8 mouse cellular contexts compared by ENCODE assay signal in the genomic region with DNA sequence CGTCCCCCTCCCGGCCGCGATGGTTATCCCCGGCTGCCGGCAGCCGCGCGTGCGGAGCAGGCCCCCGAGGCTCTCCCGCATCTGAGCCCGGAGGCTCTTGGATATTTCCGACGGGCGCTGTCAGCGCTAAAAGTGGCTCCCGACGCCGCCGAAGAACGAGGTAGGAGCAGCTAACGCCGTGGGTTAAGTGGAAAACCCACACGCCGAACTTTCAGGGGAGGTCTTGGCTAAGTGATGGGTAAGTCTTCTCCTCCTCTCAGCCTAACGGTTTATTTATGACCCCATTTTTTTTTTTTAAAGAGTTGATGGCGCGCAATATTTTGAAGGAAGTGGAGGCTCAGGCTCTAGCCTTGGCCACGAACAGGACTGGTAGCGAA. TPM values are rescaled to one million over a fixed set of nuclear protein-coding genes. Genes with fewer than 3 reads are reported as not detected.
DNase-seq lines count a peak whose midpoint lies in the region; ATAC-seq and TF ChIP-seq lines count a peak whose summit lies in the region.

No protein-coding gene starts in this region.

- peak overlapping the region; percentile 79 to 93 for H3K4me3 ChIP-seq in heart, embryonic 14.5 days (ENCODE audit: control insufficient read depth in 1 of 2, insufficient read depth in 1 of 2, low read depth in 1 of 2, low read length in 2 of 2)
- H3K4me3 ChIP-seq in ES-E14 (ENCODE audit: insufficient read depth in 1 of 2, low read depth in 1 of 2, low read length in 2 of 2, poor library complexity in 1 of 2, severe bottlenecking in 1 of 2) = peak overlapping the region; percentile 95 to 100
- H3K4me3 ChIP-seq in forebrain, embryonic 16.5 days (replicated peaks; ENCODE audit: low read length) = peak overlapping the region; percentile 86
- peak overlapping the region; percentile 98 for H3K4me3 ChIP-seq in liver, postnatal 0 days (ENCODE audit: low read depth, low read length)

- H3K4me2 ChIP-seq in heart, embryonic 14.5 days (ENCODE audit: low read length) = peak overlapping the region; percentile 98
- peak overlapping the region; percentile 84 for H3K4me2 ChIP-seq in forebrain, embryonic 16.5 days (ENCODE audit: low read length)
- H3K4me2 ChIP-seq in liver, postnatal 0 days (ENCODE audit: low read depth, low read length) = peak overlapping the region; percentile 96

- H3K36me3 ChIP-seq in heart, embryonic 14.5 days (ENCODE audit: control insufficient read depth, insufficient read depth, low read length) = peaks cover 53% of the 10 kb centered on the region
- H3K36me3 ChIP-seq in ES-E14 (ENCODE audit: control insufficient read depth, insufficient read depth, low read length, poor library complexity, severe bottlenecking) = peaks cover 11% of the 10 kb centered on the region
- peaks cover 12% of the 10 kb centered on the region for H3K36me3 ChIP-seq in forebrain, embryonic 16.5 days (ENCODE audit: control insufficient read depth, insufficient read depth)
- peaks cover 22% of the 10 kb centered on the region for H3K36me3 ChIP-seq in liver, postnatal 0 days (replicated peaks; ENCODE audit: insufficient read depth, low read length)

- intact Hi-C loops in heart, postnatal 36 days (cut with DNase I) = loop anchor here (5.0 kb wide), 1 partner anchor 249 kb away; no protein-coding TSS in a partner anchor

- under 1% methylated on average over 31 of the region's 31 CpGs for WGBS in heart, embryonic 14.5 days
- WGBS in forebrain, embryonic 16.5 days = under 1% methylated on average over 31 of the region's 31 CpGs
- under 1% methylated on average over 31 of the region's 31 CpGs for WGBS in liver, postnatal 0 days (ENCODE audit: insufficient replicate concordance)

- peak overlapping the region; percentile 91 for H3K9ac ChIP-seq in heart, embryonic 14.5 days (ENCODE audit: low read length)
- H3K9ac ChIP-seq in ES-E14 (ENCODE audit: insufficient read depth, low read depth, low read length, poor library complexity, severe bottlenecking) = peak overlapping the region; percentile 92
- H3K9ac ChIP-seq in forebrain, embryonic 16.5 days (replicated peaks; ENCODE audit: low read depth, low read length) = peak overlapping the region; percentile 81
- H3K9ac ChIP-seq in liver, postnatal 0 days (replicated peaks) = peak overlapping the region; percentile 85

- no peaks in the 10 kb centered on the region for H3K27me3 ChIP-seq in heart, embryonic 14.5 days (ENCODE audit: control insufficient read depth, insufficient read depth, low read length)
- H3K27me3 ChIP-seq in forebrain, embryonic 16.5 days (replicated peaks; ENCODE audit: control insufficient read depth, insufficient read depth, low read length) = no peaks in the 10 kb centered on the region
- H3K27me3 ChIP-seq in liver, postnatal 0 days (ENCODE audit: insufficient read depth, low read length) = no peaks in the 10 kb centered on the region

- no peak for TF ChIP-seq EP300 in liver, postnatal 0 days (IDR thresholded peaks at IDR 0.05; ENCODE audit: low read depth)

- DNase-seq in heart, postnatal 36 days = no peak
- DNase-seq in ES-E14 (ENCODE audit: low read depth, low spot score) = no peak
- no peak for DNase-seq in liver, postnatal 0 days
- DNase-seq in ovary, postnatal 10 days (ENCODE audit: low spot score) = no peak
- no peak for DNase-seq in spleen, adult 12 weeks (ENCODE audit: low spot score)
- no peak for DNase-seq in left cerebral cortex, adult 8-10 months (ENCODE audit: low spot score in 2 of 2)

- TF ChIP-seq CTCF in liver, postnatal 0 days (IDR thresholded peaks at IDR 0.05; ENCODE audit: low read depth) = no peak

- ATAC-seq in heart, embryonic 14.5 days (ENCODE audit: insufficient number of reproducible peaks, insufficient read depth, low FRiP score, low read depth) = no peak; the same call in 1 of the 2 replicates
- no peak for ATAC-seq in forebrain, embryonic 16.5 days
- no peak for ATAC-seq in liver, postnatal 0 days

- H3K9me3 ChIP-seq in heart, embryonic 14.5 days (ENCODE audit: control insufficient read depth, low read length) = no peaks in the 10 kb centered on the region
- H3K9me3 ChIP-seq in ES-E14 (ENCODE audit: control insufficient read depth, insufficient read depth, low read depth, low read length) = no peaks in the 10 kb centered on the region
- no peaks in the 10 kb centered on the region for H3K9me3 ChIP-seq in forebrain, embryonic 16.5 days (ENCODE audit: control insufficient read depth, low read length)
- no peaks in the 10 kb centered on the region for H3K9me3 ChIP-seq in liver, postnatal 0 days (ENCODE audit: low read length)

- peak overlapping the region in 1 of 2 experiments; percentile 44; a peak in 2 of 4 replicates for H3K27ac ChIP-seq in heart, embryonic 14.5 days (replicated peaks in 1 of 2; ENCODE audit: control insufficient read depth in 1 of 2, insufficient read depth in 1 of 2, low read depth in 2 of 2, low read length in 2 of 2)
- no peak overlapping the region for H3K27ac ChIP-seq in ES-E14 (ENCODE audit: insufficient read depth, low read depth, low read length, poor library complexity, severe bottlenecking)
- peak overlapping the region; percentile 33; the same call in 1 of the 2 replicates for H3K27ac ChIP-seq in forebrain, embryonic 16.5 days (ENCODE audit: low read length)
- H3K27ac ChIP-seq in liver, postnatal 0 days (ENCODE audit: low read depth) = peak overlapping the region; percentile 76

- peaks cover 8 to 22% of the 10 kb centered on the region in 2 experiments; a peak in 3 of 4 replicates for H3K4me1 ChIP-seq in heart, embryonic 14.5 days (ENCODE audit: control insufficient read depth in 2 of 2, insufficient read depth in 2 of 2, low read length in 2 of 2)
- peaks cover 2 to 3% of the 10 kb centered on the region in 2 experiments; a peak in 2 of 4 replicates for H3K4me1 ChIP-seq in ES-E14 (ENCODE audit: control insufficient read depth in 2 of 2, insufficient read depth in 2 of 2, low read length in 2 of 2, poor library complexity in 1 of 2)
- peaks cover 31% of the 10 kb centered on the region for H3K4me1 ChIP-seq in forebrain, embryonic 16.5 days (replicated peaks; ENCODE audit: control insufficient read depth, insufficient read depth, low read length)
- peaks cover 24% of the 10 kb centered on the region for H3K4me1 ChIP-seq in liver, postnatal 0 days (ENCODE audit: insufficient read depth)

- in situ Hi-C loops in ES-E14 (cut with MboI; ENCODE audit: low sequenced_read_pairs in 2 of 2, unreplicated experiment in 2 of 2) = no loop called here

TF ChIP-seq in ES-E14, 5 proteins besides CTCF, POLR2A, EP300 and RAD21:
- TF ChIP-seq MAFK (IDR thresholded peaks at IDR 0.05; ENCODE audit: insufficient read depth, low read depth, low read length) = no peak
- no peak for TF ChIP-seq CHD2 (IDR thresholded peaks at IDR 0.05; ENCODE audit: low read depth, low read length)
- peak; percentile 7; the same call in 1 of the 2 replicates for TF ChIP-seq HCFC1 (IDR thresholded peaks at IDR 0.05; ENCODE audit: borderline replicate concordance, insufficient read depth, low read length)
- no peak for TF ChIP-seq ZC3H11A (IDR thresholded peaks at IDR 0.05; ENCODE audit: borderline replicate concordance, low read depth, low read length)
- 0 out of 2 replicates have a peak, but pooled peaks have one; percentile 7 for TF ChIP-seq ZNF384 (IDR thresholded peaks at IDR 0.05; ENCODE audit: low read depth, low read length)
TF ChIP-seq in ES-E14: peak in this region for 2.

RNA-seq across cellular contexts. Expression of gene Nop9, which starts 0.4 kb away (rescaled TPM):
- polyA plus RNA-seq in heart, embryonic 14.5 days (2014; fragmentation: Nextera tagmentation; extraction: Ambion mirVana) = 21.3 and 25.2 TPM in 2 replicates
- total RNA-seq in heart, postnatal 36 days (2021) = 10 to 100 TPM in 1 of 2 experiments, 1 to 10 TPM in 1; 8.4 to 12.8 TPM
- total RNA-seq in ES-E14 (2012; rRNA removed) = 30.0 and 38.3 TPM in 2 replicates
- polyA plus RNA-seq in forebrain, embryonic 16.5 days (2015; fragmentation: Nextera tagmentation; extraction: Ambion mirVana) = 36.4 and 46.0 TPM in 2 replicates
- 13.2 and 14.5 TPM in 2 replicates for polyA plus RNA-seq in liver, postnatal 0 days (2015; fragmentation: Nextera tagmentation; extraction: Ambion mirVana)
- total RNA-seq in left cerebral cortex, adult 8-10 months (2022) = 10 to 100 TPM in 3 of 4 experiments, 1 to 10 TPM in 1; 9.7 to 11.8 (median 11.0) TPM

RNA-seq across cellular contexts. Expression of gene Dhrs1, which starts 0.4 kb away (rescaled TPM):
- 59.8 and 70.6 TPM in 2 replicates for polyA plus RNA-seq in heart, embryonic 14.5 days (2014; fragmentation: Nextera tagmentation; extraction: Ambion mirVana)
- 10 to 100 TPM; 41.3 to 44.2 TPM for total RNA-seq in heart, postnatal 36 days (2021)
- total RNA-seq in ES-E14 (2012; rRNA removed) = 9.6 and 18.0 TPM in 2 replicates
- polyA plus RNA-seq in forebrain, embryonic 16.5 days (2015; fragmentation: Nextera tagmentation; extraction: Ambion mirVana) = 81.9 and 83.5 TPM in 2 replicates
- 98.6 and 103 TPM in 2 replicates for polyA plus RNA-seq in liver, postnatal 0 days (2015; fragmentation: Nextera tagmentation; extraction: Ambion mirVana)
- 100 to 1,000 TPM in 2 of 4 experiments, 10 to 100 TPM in 2; 86.1 to 119 (median 97.8) TPM for total RNA-seq in left cerebral cortex, adult 8-10 months (2022)

RNA-seq across cellular contexts. Expression of gene Cideb, which starts 12.4 kb away (rescaled TPM):
- 1.5 and 1.6 TPM in 2 replicates for polyA plus RNA-seq in heart, embryonic 14.5 days (2014; fragmentation: Nextera tagmentation; extraction: Ambion mirVana)
- total RNA-seq in heart, postnatal 36 days (2021) = 1 to 10 TPM in 1 of 2 experiments, under 1 TPM in 1; 0.64 to 1.6 TPM
- total RNA-seq in ES-E14 (2012; rRNA removed) = 2.2 and 4.1 TPM in 2 replicates
- 0.21 TPM in 1 of 2 replicates, not detected in the other for polyA plus RNA-seq in forebrain, embryonic 16.5 days (2015; fragmentation: Nextera tagmentation; extraction: Ambion mirVana)
- 191 and 192 TPM in 2 replicates for polyA plus RNA-seq in liver, postnatal 0 days (2015; fragmentation: Nextera tagmentation; extraction: Ambion mirVana)
- total RNA-seq in left cerebral cortex, adult 8-10 months (2022) = 1 to 10 TPM; 1.5 to 3.1 (median 2.4) TPM

RNA-seq across cellular contexts. Expression of gene Ltb4r2, which starts 15.4 kb away (rescaled TPM):
- 0.24 and 0.27 TPM in 2 replicates for polyA plus RNA-seq in heart, embryonic 14.5 days (2014; fragmentation: Nextera tagmentation; extraction: Ambion mirVana)
- under 1 TPM in 1 of 2 experiments, not detected in 1; 0.19 TPM for total RNA-seq in heart, postnatal 36 days (2021)
- total RNA-seq in ES-E14 (2012; rRNA removed) = 1.5 and 7.1 TPM in 2 replicates
- 0.21 and 0.38 TPM in 2 replicates for polyA plus RNA-seq in forebrain, embryonic 16.5 days (2015; fragmentation: Nextera tagmentation; extraction: Ambion mirVana)
- 1.8 and 2.1 TPM in 2 replicates for polyA plus RNA-seq in liver, postnatal 0 days (2015; fragmentation: Nextera tagmentation; extraction: Ambion mirVana)
- total RNA-seq in left cerebral cortex, adult 8-10 months (2022) = under 1 TPM; 0.21 to 0.28 (median 0.25) TPM

RNA-seq across cellular contexts. Expression of gene Ltb4r1, which starts 19.9 kb away (rescaled TPM):
- 0.28 and 0.62 TPM in 2 replicates for polyA plus RNA-seq in heart, embryonic 14.5 days (2014; fragmentation: Nextera tagmentation; extraction: Ambion mirVana)
- under 1 TPM in 1 of 2 experiments, not detected in 1; 0.24 TPM for total RNA-seq in heart, postnatal 36 days (2021)
- 0.67 and 2.1 TPM in 2 replicates for total RNA-seq in ES-E14 (2012; rRNA removed)
- 0.24 and 0.25 TPM in 2 replicates for polyA plus RNA-seq in forebrain, embryonic 16.5 days (2015; fragmentation: Nextera tagmentation; extraction: Ambion mirVana)
- polyA plus RNA-seq in liver, postnatal 0 days (2015; fragmentation: Nextera tagmentation; extraction: Ambion mirVana) = 21.6 and 22.0 TPM in 2 replicates
- under 1 TPM in 3 of 4 experiments, not detected in 1; 0.26 to 0.65 (median 0.53) TPM for total RNA-seq in left cerebral cortex, adult 8-10 months (2022)
